Mouse (Mus musculus) embryonic facial prominence, embryonic 15.5 days (tissue): ENCODE measurements around the gene Gal3st2. TPM values are rescaled to one million over a fixed set of nuclear protein-coding genes. Genes with fewer than 3 reads are reported as not detected.
"Not testable (repeated sequence)": the region's sequence is repeated elsewhere in the genome, so short reads cannot be mapped to it uniquely, and the experiment has no call there.

Experiments used
- ATAC-seq: fragments of 200-750 bp; cut with Nextera tagmentation; 2 replicates; pipeline ENCODE4 v1.8.0; 2017; ENCODE audit warnings: low read depth, moderate TSS enrichment; ENCODE audit not compliant: insufficient number of reproducible peaks, low FRiP score, low TSS enrichment
- H3K27ac ChIP-seq: fragments of 300-500 bp; sonication (generic); replicated peaks from 2 replicates; pipeline ENCODE4 v1.5.1; 2015; ENCODE audit warnings: mild to moderate bottlenecking, inconsistent platforms
- H3K27me3 ChIP-seq: fragments of 300-500 bp; sonication (generic); 2 replicates; pipeline ENCODE4 v1.6.1; 2015; ENCODE audit warnings: inconsistent platforms
- H3K36me3 ChIP-seq: fragments of 300-500 bp; sonication (generic); 2 replicates; pipeline ENCODE4 v1.6.1; 2015; ENCODE audit warnings: mild to moderate bottlenecking, inconsistent platforms
- H3K4me1 ChIP-seq: fragments of 300-500 bp; sonication (generic); 2 replicates; pipeline ENCODE4 v1.6.1; 2015; ENCODE audit warnings: inconsistent platforms
- H3K4me2 ChIP-seq: fragments of 300-500 bp; sonication (generic); replicated peaks from 2 replicates; pipeline ENCODE4 v1.6.1; 2015; ENCODE audit warnings: mild to moderate bottlenecking, inconsistent platforms
- H3K4me3 ChIP-seq: fragments of 300-500 bp; sonication (generic); replicated peaks from 2 replicates; pipeline ENCODE4 v1.5.1; 2015; ENCODE audit warnings: mild to moderate bottlenecking, inconsistent platforms
- H3K9ac ChIP-seq: fragments of 300-500 bp; sonication (generic); 2 replicates; pipeline ENCODE4 v1.6.1; 2015; ENCODE audit warnings: inconsistent platforms
- H3K9me3 ChIP-seq: fragments of 300-500 bp; sonication (generic); replicated peaks from 2 replicates; pipeline ENCODE4 v1.6.1; 2016; ENCODE audit warnings: inconsistent platforms
- WGBS: fragments of 180-500 bp; shearing (Covaris S2); methylation state at CpG from one replicate; pipeline ENCODE4 v1.1.7; 2015; 5-methylcytosine and 5-hydroxymethylcytosine counted together
- polyA plus RNA-seq: library from polyadenylated mRNA; unstranded; fragments of >200 nt; fragmentation: Nextera tagmentation; extraction: Ambion mirVana; gene quantifications from 2 replicates; pipeline ENCODE4 v1.2.1, GENCODE M21; 2015

The Gal3st2 gene
- polyA plus RNA-seq, 1 experiment from 2014 or later, result 0.92 TPM

- H3K4me1 ChIP-seq, ATAC-seq, H3K9ac ChIP-seq, H3K9me3 ChIP-seq, H3K4me3 ChIP-seq, H3K27ac ChIP-seq, H3K27me3 ChIP-seq, H3K4me2 ChIP-seq, H3K36me3 ChIP-seq: not testable (repeated sequence)
- WGBS, result 88% methylated on average over 3 of the region's 3 CpGs
Observed at GRCm38 (mm10) chr1:93922609-93923008, 61.5 kb downstream of the Gal3st2 start.

GRCm38 (mm10) chr1:93923098-93923497 is 62.0 kb downstream of the Gal3st2 start:
- not testable (repeated sequence) for H3K9ac ChIP-seq, H3K4me3 ChIP-seq, H3K36me3 ChIP-seq, H3K4me2 ChIP-seq, ATAC-seq, H3K4me1 ChIP-seq, H3K27me3 ChIP-seq, H3K9me3 ChIP-seq, H3K27ac ChIP-seq
- 52% methylated on average over 2 of the region's 2 CpGs for WGBS

Other genes with a start within 250 kb of the Gal3st2 start
- gene Stk25, start 202.6 kb upstream of the Gal3st2 start, polyA plus RNA-seq, result 185 and 200 TPM in 2 replicates
- gene Bok, start 175.6 kb upstream of the Gal3st2 start, polyA plus RNA-seq, result 61.3 and 63.4 TPM in 2 replicates
- gene Atg4b, start 109.8 kb upstream of the Gal3st2 start, polyA plus RNA-seq, result 77.2 and 78.5 TPM in 2 replicates
- gene Thap4, start 106.4 kb upstream of the Gal3st2 start, polyA plus RNA-seq, result 55.6 and 59.0 TPM in 2 replicates
- 208 and 218 TPM in 2 replicates for gene Dtymk, start 59.4 kb upstream of the Gal3st2 start, polyA plus RNA-seq
- gene Ing5, start 57.3 kb upstream of the Gal3st2 start, polyA plus RNA-seq, result 13.9 and 14.9 TPM in 2 replicates
- 18.5 and 18.8 TPM in 2 replicates for gene D2hgdh, start 36.4 kb upstream of the Gal3st2 start, polyA plus RNA-seq
- gene Gal3st2b, start 57.0 kb downstream of the Gal3st2 start, polyA plus RNA-seq, result 0.12 and 0.29 TPM in 2 replicates
- not detected in 2 replicates for gene Gal3st2c, start 129.2 kb downstream of the Gal3st2 start, polyA plus RNA-seq
- not detected in 2 replicates for gene Neu4, start 159.1 kb downstream of the Gal3st2 start, polyA plus RNA-seq
- gene Pdcd1, start 191.2 kb downstream of the Gal3st2 start, polyA plus RNA-seq, result 0.11 and 0.13 TPM in 2 replicates